Mouse (Mus musculus): ENCODE measurements around the gene Olfr734. TPM values are rescaled to one million over a fixed set of nuclear protein-coding genes. Genes with fewer than 3 reads are reported as not detected.

Olfr734 gene
- not detected in 2 replicates for polyA plus RNA-seq (2012; rRNA removed)

DNA sequence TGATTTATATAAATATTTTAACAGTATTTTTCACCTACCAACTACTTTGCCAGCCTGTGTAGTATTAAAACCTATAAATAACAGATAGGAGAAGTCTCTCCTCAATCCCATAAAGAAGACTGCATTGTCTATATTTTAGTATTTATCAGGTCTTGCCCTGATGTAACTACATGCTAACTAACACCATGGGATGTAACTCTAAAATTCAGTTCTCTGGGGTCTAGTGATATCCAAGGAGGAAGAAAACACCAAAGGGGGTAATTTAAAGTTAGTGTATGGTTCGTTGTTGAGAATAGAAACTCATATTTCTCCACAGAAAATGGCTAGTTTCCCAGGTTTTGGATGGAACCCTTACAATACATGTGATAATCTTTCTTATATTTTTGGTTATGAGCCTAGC, at the start of gene Olfr734:
Gene Olfr734, minus strand, starts transcription at position 101 of the 400 bp plus-strand sequence.
- DNase-seq (ENCODE audit: extremely low spot score in 1 of 2, low spot score in 1 of 2) = no peak

DNA sequence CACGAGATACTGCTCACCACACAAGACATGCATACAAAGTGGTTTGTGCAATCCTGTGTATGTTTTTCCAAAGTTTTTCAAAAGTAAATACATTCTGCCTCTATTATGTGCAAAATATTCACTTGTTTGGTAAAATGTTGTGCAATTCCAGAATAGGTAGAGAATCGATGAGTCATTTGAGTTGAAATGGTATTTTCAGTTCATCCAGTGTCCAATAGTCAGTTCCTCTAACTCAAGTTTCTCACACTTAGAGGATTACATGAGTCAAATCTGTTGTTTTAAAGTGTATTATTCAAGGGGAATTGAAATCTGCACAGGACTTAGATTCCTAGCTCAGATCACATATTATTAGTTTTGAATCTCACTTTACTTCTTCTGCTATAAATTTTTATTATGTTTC, 37.0 kb upstream of the Olfr734 start:
- DNase-seq (ENCODE audit: extremely low spot score in 1 of 2, low spot score in 1 of 2) = no peak

- DNase-seq (ENCODE audit: extremely low spot score in 1 of 2, low spot score in 1 of 2) = no peak
Observed at GRCm38 (mm10) chr14:50360480-50360879, 33.9 kb upstream of the Olfr734 start.

GRCm38 (mm10) chr14:50357593-50357992, 31.0 kb upstream of the Olfr734 start, which contains the start of gene Tlr11:
Tlr11 (plus strand) TSS chr14:50357914.
- DNase-seq (ENCODE audit: extremely low spot score in 1 of 2, low spot score in 1 of 2) = no peak

DNA sequence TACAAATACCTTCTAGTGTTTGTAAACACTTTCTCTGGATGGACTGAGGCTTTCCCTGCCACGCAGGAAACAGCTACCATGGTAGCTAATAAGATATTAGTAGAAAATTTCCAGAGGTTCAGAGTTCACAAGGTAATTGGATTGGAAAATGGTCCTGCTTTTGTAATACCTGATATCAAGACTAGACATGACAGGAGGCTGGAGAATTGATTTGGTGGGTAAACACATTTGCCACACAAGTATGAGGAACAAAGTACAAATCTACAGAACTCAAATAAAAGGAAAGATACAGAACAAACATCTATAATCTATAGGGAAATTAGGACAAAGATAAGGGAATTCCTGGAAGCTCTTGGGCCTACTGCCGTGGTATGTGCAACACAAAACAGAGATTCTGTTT, 30.2 kb upstream of the Olfr734 start:
- no peak for DNase-seq (ENCODE audit: extremely low spot score in 1 of 2, low spot score in 1 of 2)

- peak in 1 of 2 experiments; percentile 2 for DNase-seq (ENCODE audit: extremely low spot score in 1 of 2, low spot score in 1 of 2)
Observed at GRCm38 (mm10) chr14:50352438-50352837, 25.9 kb upstream of the Olfr734 start.

GRCm38 (mm10) chr14:50348796-50349195, 22.2 kb upstream of the Olfr734 start, which contains the start of gene Olfr735:
Olfr735 (minus strand) TSS chr14:50348872.
- no peak for DNase-seq (ENCODE audit: extremely low spot score in 1 of 2, low spot score in 1 of 2)

DNA sequence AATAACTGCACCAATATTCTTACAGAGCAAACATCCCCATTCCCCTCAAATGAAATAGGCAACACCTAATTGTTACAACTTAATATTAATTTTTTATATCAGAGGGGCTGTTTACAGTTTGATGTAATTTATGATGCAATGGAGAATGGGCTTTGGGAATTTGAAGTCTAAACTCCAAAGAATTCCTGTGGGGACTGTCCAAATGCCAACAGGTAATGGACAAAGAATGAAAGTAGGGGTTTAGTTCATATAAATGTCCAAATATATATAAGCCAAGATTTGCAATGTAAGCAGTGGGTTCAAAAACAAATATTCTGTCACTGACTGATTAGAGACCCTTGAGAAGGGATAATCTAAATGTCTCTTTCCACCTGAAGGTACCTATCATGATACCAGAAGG, 25.1 kb downstream of the Olfr734 start, which contains the start of gene Olfr733:
Gene Olfr733, minus strand, starts transcription at position 101 of the 400 bp plus-strand sequence.
- DNase-seq (ENCODE audit: extremely low spot score in 1 of 2, low spot score in 1 of 2) = no peak

GRCm38 (mm10) chr14:50284106-50284505, 42.5 kb downstream of the Olfr734 start, which contains the start of gene Olfr732:
Olfr732 (minus strand) TSS chr14:50284206.
- no peak for DNase-seq (ENCODE audit: extremely low spot score in 1 of 2, low spot score in 1 of 2)

Other genes with a start within 250 kb of the Olfr734 start
- 0.06 TPM in 1 of 2 replicates, not detected in the other for gene Olfr726, start 235.8 kb downstream of the Olfr734 start, polyA plus RNA-seq (2012; rRNA removed)
- gene Olfr727, start 203.6 kb downstream of the Olfr734 start, polyA plus RNA-seq (2012; rRNA removed) = 0.08 TPM in 1 of 2 replicates, not detected in the other
- not detected in 2 replicates for gene Olfr728, start 184.1 kb downstream of the Olfr734 start, polyA plus RNA-seq (2012; rRNA removed)
- not detected in 2 replicates for gene Olfr729, start 173.9 kb downstream of the Olfr734 start, polyA plus RNA-seq (2012; rRNA removed)
- gene Olfr730, start 138.6 kb downstream of the Olfr734 start, polyA plus RNA-seq (2012; rRNA removed) = 0.02 TPM in 1 of 2 replicates, not detected in the other
- not detected in 2 replicates for gene Olfr731, start 84.9 kb downstream of the Olfr734 start, polyA plus RNA-seq (2012; rRNA removed)
- not detected in 2 replicates for gene Olfr732, start 42.6 kb downstream of the Olfr734 start, polyA plus RNA-seq (2012; rRNA removed)
- not detected in 2 replicates for gene Olfr733, start 25.2 kb downstream of the Olfr734 start, polyA plus RNA-seq (2012; rRNA removed)
- gene Olfr735, start 22.1 kb upstream of the Olfr734 start, polyA plus RNA-seq (2012; rRNA removed) = not detected in 2 replicates
- not detected in 2 replicates for gene Tlr11, start 31.2 kb upstream of the Olfr734 start, polyA plus RNA-seq (2012; rRNA removed)
- not detected in 2 replicates for gene Olfr736, start 54.4 kb upstream of the Olfr734 start, polyA plus RNA-seq (2012; rRNA removed)
- gene Olfr738, start 80.8 kb upstream of the Olfr734 start, polyA plus RNA-seq (2012; rRNA removed) = not detected in 2 replicates
- not detected in 2 replicates for gene Olfr739, start 91.9 kb upstream of the Olfr734 start, polyA plus RNA-seq (2012; rRNA removed)
- 0.08 TPM in 1 of 2 replicates, not detected in the other for gene Olfr740, start 118.8 kb upstream of the Olfr734 start, polyA plus RNA-seq (2012; rRNA removed)
- not detected in 2 replicates for gene Olfr741, start 146.0 kb upstream of the Olfr734 start, polyA plus RNA-seq (2012; rRNA removed)
- gene Olfr742, start 176.8 kb upstream of the Olfr734 start, polyA plus RNA-seq (2012; rRNA removed) = not detected in 2 replicates
- not detected in 2 replicates for gene Olfr743, start 195.1 kb upstream of the Olfr734 start, polyA plus RNA-seq (2012; rRNA removed)

Data from frontal cortex, adult 2 months (tissue).